Mouse (Mus musculus): ENCODE measurements around the gene Tfap4. TPM values are rescaled to one million over a fixed set of nuclear protein-coding genes. Genes with fewer than 3 reads are reported as not detected.
"Not testable (repeated sequence)": the region's sequence is repeated elsewhere in the genome, so short reads cannot be mapped to it uniquely, and the experiment has no call there.

Tfap4 gene
- polyA plus RNA-seq, 1 experiment from 2014 or later = 28.6 TPM

GRCm38 (mm10) chr16:4585642-4586530 lies 26.2 kb upstream of the Tfap4 start:
- peak; percentile 38 for ATAC-seq (replicated peaks; ENCODE audit: low FRiP score)
- H3K9me3 ChIP-seq (ENCODE audit: control insufficient read depth, low read length) = no peaks in the 10 kb centered on the region
- no peaks in the 10 kb centered on the region for H3K27me3 ChIP-seq (ENCODE audit: control insufficient read depth, insufficient read depth, low read length)
- peak; percentile 67 for DNase-seq (ENCODE audit: low spot score)
- no peaks in the 10 kb centered on the region for H3K36me3 ChIP-seq (ENCODE audit: control insufficient read depth, insufficient read depth, low read length)
- H3K9ac ChIP-seq (ENCODE audit: low read length) = peak overlapping the region; percentile 61
- H3K27ac ChIP-seq (ENCODE audit: low read depth, low read length) = peak overlapping the region; percentile 85
- H3K4me1 ChIP-seq (replicated peaks; ENCODE audit: control insufficient read depth, insufficient read depth, low read length) = peaks cover 11% of the 10 kb centered on the region
- 10% methylated on average over 14 of the region's 14 CpGs for WGBS
- H3K4me2 ChIP-seq (ENCODE audit: low read depth, low read length, severe bottlenecking) = peak overlapping the region; percentile 73
- H3K4me3 ChIP-seq (ENCODE audit: low read depth, low read length) = peak overlapping the region; percentile 31

- Histone ChIP-seq H3K27me3 (ENCODE audit: control insufficient read depth, insufficient read depth, low read length) (no peaks in the 10 kb centered on the region), H3K9ac (ENCODE audit: low read length) (no peak overlapping the region), H3K36me3 (ENCODE audit: control insufficient read depth, insufficient read depth, low read length) (no peaks in the 10 kb centered on the region), H3K4me3 (ENCODE audit: low read depth, low read length) (no peak overlapping the region), H3K4me2 (ENCODE audit: low read depth, low read length, severe bottlenecking) (no peak overlapping the region), H3K4me1 (replicated peaks; ENCODE audit: control insufficient read depth, insufficient read depth, low read length) (peaks cover 11% of the 10 kb centered on the region), H3K27ac (ENCODE audit: low read depth, low read length) (no peak overlapping the region), H3K9me3 (ENCODE audit: control insufficient read depth, low read length) (no peaks in the 10 kb centered on the region)
- no peak for ATAC-seq (replicated peaks; ENCODE audit: low FRiP score)
- DNase-seq (ENCODE audit: low spot score) = no peak
- 80% methylated on average over 5 of the region's 5 CpGs for WGBS
These were observed 24.8 kb upstream of the Tfap4 start for GRCm38 (mm10) chr16:4584438-4584837.

GRCm38 (mm10) chr16:4583807-4584206 lies 24.2 kb upstream of the Tfap4 start:
- no peaks in the 10 kb centered on the region for H3K36me3 ChIP-seq (ENCODE audit: control insufficient read depth, insufficient read depth, low read length)
- H3K4me1 ChIP-seq (replicated peaks; ENCODE audit: control insufficient read depth, insufficient read depth, low read length) = peaks cover 11% of the 10 kb centered on the region
- H3K9me3 ChIP-seq (ENCODE audit: control insufficient read depth, low read length) = no peaks in the 10 kb centered on the region
- no peak overlapping the region for H3K9ac ChIP-seq (ENCODE audit: low read length)
- no peak for ATAC-seq (replicated peaks; ENCODE audit: low FRiP score)
- no peak overlapping the region for H3K4me3 ChIP-seq (ENCODE audit: low read depth, low read length)
- DNase-seq (ENCODE audit: low spot score) = no peak
- no peak overlapping the region for H3K4me2 ChIP-seq (ENCODE audit: low read depth, low read length, severe bottlenecking)
- WGBS = 81% methylated on average over 3 of the region's 3 CpGs
- H3K27me3 ChIP-seq (ENCODE audit: control insufficient read depth, insufficient read depth, low read length) = no peaks in the 10 kb centered on the region
- no peak overlapping the region for H3K27ac ChIP-seq (ENCODE audit: low read depth, low read length)

GRCm38 (mm10) chr16:4581179-4581578 lies 21.5 kb upstream of the Tfap4 start:
- not testable (repeated sequence) for H3K27me3 ChIP-seq (ENCODE audit: control insufficient read depth, insufficient read depth, low read length); H3K27ac ChIP-seq (ENCODE audit: low read depth, low read length); H3K36me3 ChIP-seq (ENCODE audit: control insufficient read depth, insufficient read depth, low read length); DNase-seq (ENCODE audit: low spot score); H3K4me2 ChIP-seq (ENCODE audit: low read depth, low read length, severe bottlenecking); H3K4me1 ChIP-seq (replicated peaks; ENCODE audit: control insufficient read depth, insufficient read depth, low read length); H3K9ac ChIP-seq (ENCODE audit: low read length); H3K4me3 ChIP-seq (ENCODE audit: low read depth, low read length); ATAC-seq (replicated peaks; ENCODE audit: low FRiP score); H3K9me3 ChIP-seq (ENCODE audit: control insufficient read depth, low read length)
- WGBS = 94% methylated on average over 4 of the region's 4 CpGs

GRCm38 (mm10) chr16:4578630-4579029 lies 19.0 kb upstream of the Tfap4 start:
- Histone ChIP-seq H3K4me2 (ENCODE audit: low read depth, low read length, severe bottlenecking) (no peak overlapping the region), H3K27me3 (ENCODE audit: control insufficient read depth, insufficient read depth, low read length) (no peaks in the 10 kb centered on the region), H3K4me1 (replicated peaks; ENCODE audit: control insufficient read depth, insufficient read depth, low read length) (no peaks in the 10 kb centered on the region), H3K27ac (ENCODE audit: low read depth, low read length) (no peak overlapping the region), H3K9me3 (ENCODE audit: control insufficient read depth, low read length) (no peaks in the 10 kb centered on the region), H3K4me3 (ENCODE audit: low read depth, low read length) (no peak overlapping the region), H3K36me3 (ENCODE audit: control insufficient read depth, insufficient read depth, low read length) (no peaks in the 10 kb centered on the region), H3K9ac (ENCODE audit: low read length) (no peak overlapping the region)
- ATAC-seq (replicated peaks; ENCODE audit: low FRiP score) = no peak
- 82% methylated on average over 7 of the region's 7 CpGs for WGBS
- DNase-seq (ENCODE audit: low spot score) = no peak

GRCm38 (mm10) chr16:4576873-4577272 lies 17.2 kb upstream of the Tfap4 start:
- no peak for ATAC-seq (replicated peaks; ENCODE audit: low FRiP score)
- H3K4me3 ChIP-seq (ENCODE audit: low read depth, low read length) = no peak overlapping the region
- H3K9me3 ChIP-seq (ENCODE audit: control insufficient read depth, low read length) = no peaks in the 10 kb centered on the region
- no peak for DNase-seq (ENCODE audit: low spot score)
- H3K9ac ChIP-seq (ENCODE audit: low read length) = no peak overlapping the region
- H3K36me3 ChIP-seq (ENCODE audit: control insufficient read depth, insufficient read depth, low read length) = no peaks in the 10 kb centered on the region
- H3K27me3 ChIP-seq (ENCODE audit: control insufficient read depth, insufficient read depth, low read length) = no peaks in the 10 kb centered on the region
- no peak overlapping the region for H3K4me2 ChIP-seq (ENCODE audit: low read depth, low read length, severe bottlenecking)
- H3K27ac ChIP-seq (ENCODE audit: low read depth, low read length) = no peak overlapping the region
- WGBS = 62% methylated on average over 2 of the region's 2 CpGs
- no peaks in the 10 kb centered on the region for H3K4me1 ChIP-seq (replicated peaks; ENCODE audit: control insufficient read depth, insufficient read depth, low read length)

GRCm38 (mm10) chr16:4576038-4576437 lies 16.4 kb upstream of the Tfap4 start:
- WGBS = 42% methylated on average over 2 of the region's 2 CpGs
- Histone ChIP-seq H3K4me1 (replicated peaks; ENCODE audit: control insufficient read depth, insufficient read depth, low read length) (no peaks in the 10 kb centered on the region), H3K9me3 (ENCODE audit: control insufficient read depth, low read length) (no peaks in the 10 kb centered on the region), H3K4me2 (ENCODE audit: low read depth, low read length, severe bottlenecking) (no peak overlapping the region), H3K9ac (ENCODE audit: low read length) (no peak overlapping the region), H3K27ac (ENCODE audit: low read depth, low read length) (no peak overlapping the region), H3K27me3 (ENCODE audit: control insufficient read depth, insufficient read depth, low read length) (no peaks in the 10 kb centered on the region), H3K4me3 (ENCODE audit: low read depth, low read length) (no peak overlapping the region), H3K36me3 (ENCODE audit: control insufficient read depth, insufficient read depth, low read length) (no peaks in the 10 kb centered on the region)
- ATAC-seq (replicated peaks; ENCODE audit: low FRiP score) (no peak), DNase-seq (ENCODE audit: low spot score) (no peak)

- DNase-seq (ENCODE audit: low spot score) (no peak), ATAC-seq (replicated peaks; ENCODE audit: low FRiP score) (no peak)
- H3K36me3 ChIP-seq (ENCODE audit: control insufficient read depth, insufficient read depth, low read length) = no peaks in the 10 kb centered on the region
- H3K4me1 ChIP-seq (replicated peaks; ENCODE audit: control insufficient read depth, insufficient read depth, low read length) = no peaks in the 10 kb centered on the region
- 55% methylated on average over 4 of the region's 4 CpGs for WGBS
- no peaks in the 10 kb centered on the region for H3K9me3 ChIP-seq (ENCODE audit: control insufficient read depth, low read length)
- H3K4me2 ChIP-seq (ENCODE audit: low read depth, low read length, severe bottlenecking) = no peak overlapping the region
- no peak overlapping the region for H3K27ac ChIP-seq (ENCODE audit: low read depth, low read length)
- no peak overlapping the region for H3K4me3 ChIP-seq (ENCODE audit: low read depth, low read length)
- H3K9ac ChIP-seq (ENCODE audit: low read length) = no peak overlapping the region; the same call in 1 of the 2 replicates
- no peaks in the 10 kb centered on the region for H3K27me3 ChIP-seq (ENCODE audit: control insufficient read depth, insufficient read depth, low read length)
These were observed 11.1 kb upstream of the Tfap4 start for GRCm38 (mm10) chr16:4570737-4571136.

GRCm38 (mm10) chr16:4567912-4568311 lies 8.3 kb upstream of the Tfap4 start:
- WGBS = 19% methylated on average over 4 of the region's 4 CpGs

More at GRCm38 (mm10) chr16:4567912-4568311, 8.3 kb upstream of the Tfap4 start:
- H3K9me3 ChIP-seq (ENCODE audit: control insufficient read depth, low read length) = no peaks in the 10 kb centered on the region
- no peaks in the 10 kb centered on the region for H3K36me3 ChIP-seq (ENCODE audit: control insufficient read depth, insufficient read depth, low read length)
- H3K4me2 ChIP-seq (ENCODE audit: low read depth, low read length, severe bottlenecking) = no peak overlapping the region
- ATAC-seq (replicated peaks; ENCODE audit: low FRiP score) = peak; percentile 58; the same call in 1 of the 2 replicates
- no peak overlapping the region for H3K4me3 ChIP-seq (ENCODE audit: low read depth, low read length)
- H3K27me3 ChIP-seq (ENCODE audit: control insufficient read depth, insufficient read depth, low read length) = no peaks in the 10 kb centered on the region
- no peak overlapping the region for H3K9ac ChIP-seq (ENCODE audit: low read length)
- no peak overlapping the region for H3K27ac ChIP-seq (ENCODE audit: low read depth, low read length)
- DNase-seq (ENCODE audit: low spot score) = peak; percentile 92
- H3K4me1 ChIP-seq (replicated peaks; ENCODE audit: control insufficient read depth, insufficient read depth, low read length) = no peaks in the 10 kb centered on the region
